10 mouse cellular contexts compared by ENCODE assay signal in genomic region chr14:36952142-36952541, GRCm38 (mm10). TPM values are rescaled to one million over a fixed set of nuclear protein-coding genes. Genes with fewer than 3 reads are reported as not detected.
A peak's percentile ranks its signal among the peaks of the same experiment; 100 is the strongest.
DNase-seq lines count a peak whose midpoint lies in the region; ATAC-seq and TF ChIP-seq lines count a peak whose summit lies in the region.
"Had no signal": no experiment of that assay in that cellular context is flagged by ENCODE, and none has a peak within 500 bp of the region (broad histone marks: within the 10 kb centered on the region; RNA-seq: fewer than 3 reads in every experiment).

No protein-coding gene starts in this region.

- no peaks in the 10 kb centered on the region for H3K4me1 ChIP-seq in heart, postnatal 0 days (ENCODE audit: control insufficient read depth, insufficient read depth)
- H3K4me1 ChIP-seq in E14TG2a.4 (replicated peaks; ENCODE audit: low read depth, low read length): peaks cover 4% of the 10 kb centered on the region
- H3K4me1 ChIP-seq: embryonic facial prominence, embryonic 12.5 days had no signal

- no peak overlapping the region for H3K4me3 ChIP-seq in heart, postnatal 0 days (ENCODE audit: low read depth, low read length)
- no peak overlapping the region for H3K4me3 ChIP-seq in E14TG2a.4 (replicated peaks; ENCODE audit: low read length)
- H3K4me3 ChIP-seq: embryonic facial prominence, embryonic 12.5 days; limb, embryonic 13.5 days had no signal

- H3K36me3 ChIP-seq in heart, postnatal 0 days (replicated peaks; ENCODE audit: control insufficient read depth, insufficient read depth, low read length): no peaks in the 10 kb centered on the region
- no peaks in the 10 kb centered on the region for H3K36me3 ChIP-seq in E14TG2a.4 (ENCODE audit: insufficient read depth, low read length)
- H3K36me3 ChIP-seq: embryonic facial prominence, embryonic 12.5 days had no signal

- peak; percentile 86 for TF ChIP-seq CTCF in heart, postnatal 0 days (IDR thresholded peaks at IDR 0.05; ENCODE audit: low read depth)
- peak; percentile 66 for TF ChIP-seq CTCF in E14TG2a.4 (conservative IDR thresholded peaks at IDR 0.05; ENCODE audit: low read length)

- no peak overlapping the region for H3K4me2 ChIP-seq in heart, postnatal 0 days (ENCODE audit: low read depth, low read length)
- H3K4me2 ChIP-seq: embryonic facial prominence, embryonic 12.5 days; limb, embryonic 13.5 days had no signal

- DNase-seq in heart, postnatal 0 days (ENCODE audit: low spot score): peak; percentile 70
- DNase-seq in heart, adult 11 months: no peak
- peak; percentile 40 for DNase-seq in c-Kit-positive CD71-positive TER-119-negative erythroid progenitor cells, embryonic 14.5 days (ENCODE audit: low read depth)
- DNase-seq in lung, postnatal 10 days: peak; percentile 41
- DNase-seq in telencephalon, adult 2 months (ENCODE audit: low read depth, low spot score): peak; percentile 49
- no peak for DNase-seq in frontal cortex, postnatal 36 days (ENCODE audit: low spot score in 2 of 2)

- H3K9ac ChIP-seq in heart, postnatal 0 days (replicated peaks; ENCODE audit: low read depth, low read length): no peak overlapping the region
- H3K9ac ChIP-seq: embryonic facial prominence, embryonic 12.5 days; limb, embryonic 13.5 days had no signal

- no peak overlapping the region for H3K27ac ChIP-seq in heart, postnatal 0 days (ENCODE audit: low read depth)
- H3K27ac ChIP-seq: embryonic facial prominence, embryonic 12.5 days; limb, embryonic 13.5 days had no signal

- H3K27me3 ChIP-seq in heart, postnatal 0 days (ENCODE audit: control insufficient read depth, insufficient read depth, low read length): no peaks in the 10 kb centered on the region
- no peaks in the 10 kb centered on the region for H3K27me3 ChIP-seq in E14TG2a.4 (ENCODE audit: insufficient read depth, low read length)
- H3K27me3 ChIP-seq: embryonic facial prominence, embryonic 12.5 days; limb, embryonic 13.5 days had no signal

- WGBS in heart, postnatal 0 days: 13% methylated on average over 2 of the region's 2 CpGs

- no peak for TF ChIP-seq EP300 in heart, postnatal 0 days (IDR thresholded peaks at IDR 0.05; ENCODE audit: low read depth)

- no peaks in the 10 kb centered on the region for H3K9me3 ChIP-seq in heart, postnatal 0 days (replicated peaks; ENCODE audit: control insufficient read depth, low read length)
- H3K9me3 ChIP-seq in E14TG2a.4 (ENCODE audit: low read length): no peaks in the 10 kb centered on the region
- H3K9me3 ChIP-seq: embryonic facial prominence, embryonic 12.5 days; limb, embryonic 13.5 days had no signal

- peak; percentile 58; the same call in 1 of the 2 replicates for ATAC-seq in heart, postnatal 0 days (ENCODE audit: insufficient read depth, low read depth)
- peak; percentile 77 to 91 for ATAC-seq in hematopoietic stem cell, adult 5-6 weeks (replicated peaks in 1 of 2; ENCODE audit: insufficient read depth in 1 of 2, low FRiP score in 2 of 2, low TSS enrichment in 1 of 2, low read depth in 1 of 2, poor library complexity in 2 of 2, severe bottlenecking in 2 of 2)

RNA-seq across cellular contexts. Expression of gene Ccser2, which starts 16.4 kb away (rescaled TPM):
- total RNA-seq in heart, postnatal 0 days (2014; rRNA removed; ENCODE audit: low replicate concordance): 49.8 and 69.6 TPM in 2 replicates
- 74.1 and 75.7 TPM in 2 replicates for polyA plus RNA-seq in heart, postnatal 0 days (2015; fragmentation: Nextera tagmentation; extraction: Ambion mirVana)
- 23.0 and 23.7 TPM in 2 replicates for total RNA-seq in hematopoietic stem cell, adult 5-6 weeks (2017)

Comparison
In these comparisons a context has a peak if more than half of its experiments do, and no peak if none do; other contexts are left out.
1. DNase-seq: peak in heart, postnatal 0 days (single experiment), c-Kit-positive CD71-positive TER-119-negative erythroid progenitor cells, embryonic 14.5 days (single experiment), lung, postnatal 10 days (single experiment) and telencephalon, adult 2 months (single experiment); none in heart, adult 11 months (single experiment) and frontal cortex, postnatal 36 days (0 of 2).